Mouse (Mus musculus) midbrain, embryonic 14.5 days (tissue): Measurements from ENCODE around the gene Osgepl1. TPM values are rescaled to one million over a fixed set of nuclear protein-coding genes. Genes with fewer than 3 reads are reported as not detected.

ENCODE experiments used
- ATAC-seq: fragments of 200-750 bp; cut with Nextera tagmentation; 2 replicates; pipeline ENCODE4 v1.8.0; 2017; ENCODE audit warnings: moderate number of reproducible peaks, moderate library complexity; ENCODE audit not compliant: low FRiP score, low TSS enrichment
- DNase-seq: peaks from one replicate; pipeline ENCODE4 v3.0.0-alpha.2; 2015
- H3K27ac ChIP-seq: fragments of 300-500 bp; sonication (generic); replicated peaks from 2 replicates; pipeline ENCODE4 v1.5.1; 2014; ENCODE audit warnings: mild to moderate bottlenecking, low read depth, low read length, moderate library complexity
- H3K27me3 ChIP-seq: fragments of 300-500 bp; sonication (generic); 2 replicates; pipeline ENCODE4 v1.6.1; 2014; ENCODE audit warnings: low read length, control low read depth, mixed read lengths; ENCODE audit not compliant: control insufficient read depth, insufficient read depth
- H3K36me3 ChIP-seq: fragments of 300-500 bp; sonication (generic); 2 replicates; pipeline ENCODE4 v1.6.1; 2014; ENCODE audit warnings: low read length, control low read depth; ENCODE audit not compliant: control insufficient read depth, insufficient read depth
- H3K4me1 ChIP-seq: fragments of 300-500 bp; sonication (generic); 2 replicates; pipeline ENCODE4 v1.6.1; 2014; ENCODE audit warnings: mild to moderate bottlenecking, antibody characterized with exemption, low read length, control low read depth; ENCODE audit not compliant: control insufficient read depth, insufficient read depth
- H3K4me2 ChIP-seq: fragments of 300-500 bp; sonication (generic); 2 replicates; pipeline ENCODE4 v1.6.1; 2014; ENCODE audit warnings: mild to moderate bottlenecking, low read length, moderate library complexity
- H3K4me3 ChIP-seq: fragments of 300-500 bp; sonication (generic); replicated peaks from 2 replicates; pipeline ENCODE4 v1.5.1; 2014; ENCODE audit warnings: low read depth, low read length
- H3K9ac ChIP-seq: fragments of 300-500 bp; sonication (generic); replicated peaks from 2 replicates; pipeline ENCODE4 v1.6.1; 2014; ENCODE audit warnings: mild to moderate bottlenecking, low read length, moderate library complexity
- H3K9me3 ChIP-seq: fragments of 300-500 bp; sonication (generic); 2 replicates; pipeline ENCODE4 v1.6.1; 2016; ENCODE audit warnings: low read length, control low read depth, mixed read lengths; ENCODE audit not compliant: control insufficient read depth
- polyA plus RNA-seq: library from polyadenylated mRNA; unstranded; fragments of >200 nt; fragmentation: Nextera tagmentation; extraction: Ambion mirVana; gene quantifications from 2 replicates; pipeline ENCODE4 v1.2.1, GENCODE M21; 2014

Osgepl1 gene
- polyA plus RNA-seq, 1 experiment from 2014 or later = 24.2 TPM

DNA sequence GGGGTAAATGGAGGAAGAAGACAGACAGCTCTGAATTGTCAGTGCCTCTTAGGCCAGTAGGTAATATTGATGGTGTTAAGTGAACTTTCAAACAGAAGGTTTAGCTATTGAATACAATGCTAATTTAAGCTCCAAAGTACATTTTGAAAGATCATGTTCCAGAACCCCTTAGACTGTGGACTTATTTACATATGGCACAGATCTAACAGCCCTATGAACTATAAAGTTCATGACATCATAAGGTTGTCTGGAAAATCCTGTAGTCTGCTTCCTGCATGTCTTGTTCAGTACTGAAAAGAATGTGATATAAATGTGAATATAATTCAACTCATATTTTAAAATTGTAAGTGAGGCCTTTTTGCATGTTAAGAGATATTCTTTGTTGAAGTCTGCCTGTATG lies 45.6 kb downstream of the Osgepl1 start:
- H3K4me3 ChIP-seq = no peak overlapping the region
- no peak overlapping the region for H3K4me2 ChIP-seq
- no peak for ATAC-seq
- no peaks in the 10 kb centered on the region for H3K36me3 ChIP-seq
- no peak overlapping the region for H3K9ac ChIP-seq
- no peak for DNase-seq
- H3K9me3 ChIP-seq = no peaks in the 10 kb centered on the region
- H3K27me3 ChIP-seq = no peaks in the 10 kb centered on the region
- H3K27ac ChIP-seq = no peak overlapping the region
- no peaks in the 10 kb centered on the region for H3K4me1 ChIP-seq

Other genes with a start within 250 kb of the Osgepl1 start
- gene 1700019A02Rik, start 126.0 kb upstream of the Osgepl1 start, polyA plus RNA-seq = not detected in 2 replicates
- gene Pms1, start 16.6 kb upstream of the Osgepl1 start, polyA plus RNA-seq = 5.9 and 10.8 TPM in 2 replicates
- gene Ormdl1, start 16.5 kb upstream of the Osgepl1 start, polyA plus RNA-seq = 66.1 and 74.8 TPM in 2 replicates
- gene Gm28778, start 16.5 kb upstream of the Osgepl1 start, polyA plus RNA-seq = not detected in 2 replicates
- gene Asdurf, start 39.0 kb downstream of the Osgepl1 start, polyA plus RNA-seq = 9.4 and 11.5 TPM in 2 replicates
- 2.4 and 2.5 TPM in 2 replicates for gene Gm28551, start 39.0 kb downstream of the Osgepl1 start, polyA plus RNA-seq
- 52.4 and 71.2 TPM in 2 replicates for gene Asnsd1, start 39.1 kb downstream of the Osgepl1 start, polyA plus RNA-seq